Mouse (Mus musculus) liver, adult 2 months (tissue): ENCODE measurements around the gene 4931423N10Rik. TPM values are rescaled to one million over a fixed set of nuclear protein-coding genes. Genes with fewer than 3 reads are reported as not detected.
A peak's percentile ranks its signal among the peaks of the same experiment; 100 is the strongest.

Experiments
- DNase-seq: peaks from one replicate; pipeline ENCODE4 v3.0.0-alpha.2; 2011; ENCODE audit warnings: low read depth, low spot score; ENCODE audit errors: extremely low read depth
- H3K27ac ChIP-seq: fragments of 200-500 bp; replicated peaks from 2 replicates; pipeline ENCODE4 v1.5.1; 2012; ENCODE audit warnings: low read depth, mild to moderate bottlenecking, control low read depth, inconsistent platforms, low read length; ENCODE audit not compliant: insufficient read depth
- H3K27me3 ChIP-seq: fragments of 200-500 bp; 2 replicates; pipeline ENCODE4 v1.6.1; 2012; ENCODE audit warnings: mild to moderate bottlenecking, moderate library complexity, low read length, inconsistent platforms; ENCODE audit not compliant: control insufficient read depth, insufficient read depth
- H3K36me3 ChIP-seq: fragments of 200-500 bp; 2 replicates; pipeline ENCODE4 v1.6.1; 2012; ENCODE audit warnings: low read length, inconsistent platforms; ENCODE audit not compliant: control insufficient read depth, insufficient read depth
- H3K4me1 ChIP-seq: fragments of 200-500 bp; 2 replicates; pipeline ENCODE4 v1.6.1; 2011; ENCODE audit warnings: low read length; ENCODE audit not compliant: control insufficient read depth, insufficient read depth
- H3K4me3 ChIP-seq: fragments of 200-500 bp; 2 replicates; pipeline ENCODE4 v1.5.1; 2011; ENCODE audit warnings: low read depth, mild to moderate bottlenecking, control low read depth, low read length, moderate library complexity; ENCODE audit not compliant: insufficient read depth
- H3K79me2 ChIP-seq: fragments of 200-500 bp; 2 replicates; pipeline ENCODE4 v1.6.1; 2012; ENCODE audit warnings: inconsistent platforms, mild to moderate bottlenecking, low read length, moderate library complexity; ENCODE audit not compliant: control insufficient read depth, insufficient read depth
- H3K9ac ChIP-seq: fragments of 200-500 bp; 2 replicates; pipeline ENCODE4 v1.6.1; 2012; ENCODE audit warnings: low read depth, mild to moderate bottlenecking, control low read depth, inconsistent platforms, low read length
- CTCF ChIP-seq: fragments of 200-500 bp; IDR thresholded peaks from 2 replicates; pipeline ENCODE4 v1.5.1; 2011; ENCODE audit warnings: low read depth, low read length, control low read depth
- POLR2A ChIP-seq: fragments of 200-500 bp; IDR thresholded peaks from 2 replicates; pipeline ENCODE4 v1.6.1; 2011; ENCODE audit warnings: low read length, control low read depth; ENCODE audit not compliant: insufficient read depth; ENCODE audit errors: extremely low read depth
- WGBS: fragments of 180-500 bp; shearing (Covaris S2); methylation state at CpG from one replicate; pipeline ENCODE4 v1.1.7; 2018; 5-methylcytosine and 5-hydroxymethylcytosine counted together
- polyA plus RNA-seq: library from polyadenylated mRNA; depleted of rRNA; stranded (reverse); fragments of >200 nt; gene quantifications from 2 replicates; pipeline ENCODE4 v1.2.3, GENCODE M21; 2012; rRNA removed
- total RNA-seq: library from RNA; depleted of rRNA; stranded (reverse); fragments of >200 nt; gene quantifications from 2 replicates; pipeline ENCODE4 v1.2.3, GENCODE M21; 2014; rRNA removed

Gene 4931423N10Rik
- total RNA-seq (not detected in 2 replicates), polyA plus RNA-seq (not detected in 2 replicates)

GRCm38 (mm10) chr2:23207070-23207526, at the start of gene 4931423N10Rik:
TSS of gene 4931423N10Rik (plus strand) at chr2:23207476.
- no peak within 1 kb of the TSS for H3K4me3 ChIP-seq
- TF ChIP-seq CTCF (no peak), POLR2A (no peak)
- no peak within 1 kb of the TSS for H3K27ac ChIP-seq
- no peaks in the 10 kb centered on the region for H3K79me2 ChIP-seq
- no peaks in the 10 kb centered on the region for H3K27me3 ChIP-seq
- DNase-seq: no peak
- H3K36me3 ChIP-seq: no peaks in the 10 kb centered on the region
- H3K4me1 ChIP-seq: no peaks in the 10 kb centered on the region
- 81% methylated on average over 15 of the region's 15 CpGs for WGBS
- H3K9ac ChIP-seq: no peak within 1 kb of the TSS

- 76% methylated on average over 3 of the region's 3 CpGs for WGBS
- Histone ChIP-seq H3K27ac (no peak overlapping the region), H3K4me1 (no peaks in the 10 kb centered on the region), H3K79me2 (no peaks in the 10 kb centered on the region; the same call in 1 of the 2 replicates), H3K36me3 (peaks cover 64% of the 10 kb centered on the region), H3K27me3 (no peaks in the 10 kb centered on the region), H3K4me3 (no peak overlapping the region), H3K9ac (no peak overlapping the region)
- no peak for TF ChIP-seq POLR2A
- no peak for TF ChIP-seq CTCF
- DNase-seq: peak; percentile 12
Measured at GRCm38 (mm10) chr2:23172305-23172704, 35.0 kb upstream of the 4931423N10Rik start.

GRCm38 (mm10) chr2:23194366-23194765, 12.9 kb upstream of the 4931423N10Rik start:
- Histone ChIP-seq H3K27ac (no peak overlapping the region), H3K9ac (no peak overlapping the region), H3K27me3 (no peaks in the 10 kb centered on the region), H3K4me3 (no peak overlapping the region), H3K36me3 (peaks cover 51% of the 10 kb centered on the region), H3K4me1 (no peaks in the 10 kb centered on the region), H3K79me2 (no peaks in the 10 kb centered on the region)
- DNase-seq: no peak
- TF ChIP-seq POLR2A (no peak), CTCF (no peak)
- WGBS: 82% methylated on average over 1 of the region's 1 CpGs

- 69% methylated on average over 1 of the region's 1 CpGs for WGBS
- no peak overlapping the region for H3K9ac ChIP-seq
- no peaks in the 10 kb centered on the region for H3K4me1 ChIP-seq
- H3K79me2 ChIP-seq: no peaks in the 10 kb centered on the region
- TF ChIP-seq POLR2A (no peak), CTCF (no peak)
- H3K27ac ChIP-seq: no peak overlapping the region
- no peak overlapping the region for H3K4me3 ChIP-seq
- H3K27me3 ChIP-seq: no peaks in the 10 kb centered on the region
- H3K36me3 ChIP-seq: peaks cover 22% of the 10 kb centered on the region
- no peak for DNase-seq
Measured at GRCm38 (mm10) chr2:23201034-23201433, 6.2 kb upstream of the 4931423N10Rik start.

GRCm38 (mm10) chr2:23202900-23203670, 4.2 kb upstream of the 4931423N10Rik start:
- Histone ChIP-seq H3K4me3 (no peak overlapping the region), H3K36me3 (peaks cover 15% of the 10 kb centered on the region), H3K79me2 (no peaks in the 10 kb centered on the region), H3K27me3 (no peaks in the 10 kb centered on the region), H3K27ac (no peak overlapping the region), H3K4me1 (no peaks in the 10 kb centered on the region), H3K9ac (no peak overlapping the region)
- DNase-seq: no peak
- TF ChIP-seq POLR2A: no peak
- no peak for TF ChIP-seq CTCF
- 64% methylated on average over 15 of the region's 15 CpGs for WGBS

- WGBS: 74% methylated on average over 5 of the region's 5 CpGs
- Histone ChIP-seq H3K27me3 (no peaks in the 10 kb centered on the region), H3K9ac (no peak overlapping the region), H3K27ac (no peak overlapping the region), H3K36me3 (no peaks in the 10 kb centered on the region), H3K4me3 (no peak overlapping the region), H3K4me1 (no peaks in the 10 kb centered on the region), H3K79me2 (no peaks in the 10 kb centered on the region)
- DNase-seq: no peak
- TF ChIP-seq CTCF (no peak), POLR2A (no peak)
Measured at GRCm38 (mm10) chr2:23213661-23214060, 6.4 kb downstream of the 4931423N10Rik start.
